Mouse (Mus musculus): Measurements from ENCODE around the gene Gdf3. TPM values are rescaled to one million over a fixed set of nuclear protein-coding genes. Genes with fewer than 3 reads are reported as not detected.

Gene Gdf3
- 0.36 and 0.42 TPM in 2 replicates for polyA plus RNA-seq (2012; rRNA removed)

DNA sequence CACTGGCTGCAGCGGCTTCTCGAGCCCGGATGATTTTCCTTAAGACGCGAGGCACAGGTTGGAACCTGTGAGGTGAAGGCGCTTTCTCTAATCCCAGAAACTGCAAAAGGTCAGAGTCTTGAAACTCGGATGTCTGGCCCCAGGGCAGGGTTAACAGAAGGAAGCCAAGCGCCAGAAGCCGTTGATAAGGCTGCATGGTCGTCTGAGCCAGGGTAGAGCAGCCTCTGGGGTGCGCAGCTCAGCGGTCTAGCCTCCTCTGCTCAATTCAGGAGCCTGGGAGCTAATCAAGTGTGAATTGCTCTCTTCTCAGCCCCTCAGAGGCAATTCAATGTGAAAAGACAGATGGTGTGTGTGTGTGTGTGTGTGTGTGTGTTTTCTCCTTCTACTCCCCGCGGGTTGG, at the start of gene Gdf3:
Gdf3 (minus strand) TSS at position 317 of the 400 bp plus-strand sequence.

DNA sequence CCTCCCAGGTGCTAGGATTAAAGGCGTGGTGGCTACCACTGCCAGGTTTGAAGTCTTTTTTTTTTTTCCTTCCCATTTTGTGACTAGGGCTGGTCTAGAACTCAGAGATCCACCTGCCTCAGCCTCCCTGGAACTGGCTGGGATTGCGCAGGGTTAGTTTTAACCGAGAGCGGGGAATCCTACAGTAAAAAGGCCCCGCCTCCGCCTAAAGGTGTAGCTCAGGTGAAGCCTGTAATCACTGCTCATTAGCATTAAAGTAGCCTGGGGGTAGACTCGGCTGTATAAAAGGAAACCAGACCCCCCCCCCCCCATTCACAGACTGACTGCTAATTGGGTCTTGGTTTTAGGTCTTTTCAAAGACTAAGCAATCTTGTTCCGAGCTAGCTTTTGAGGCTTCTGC, 16.2 kb upstream of the Gdf3 start, which contains the start of gene Dppa3:
Dppa3 (plus strand) TSS at position 301 of the 400 bp plus-strand sequence.

DNA sequence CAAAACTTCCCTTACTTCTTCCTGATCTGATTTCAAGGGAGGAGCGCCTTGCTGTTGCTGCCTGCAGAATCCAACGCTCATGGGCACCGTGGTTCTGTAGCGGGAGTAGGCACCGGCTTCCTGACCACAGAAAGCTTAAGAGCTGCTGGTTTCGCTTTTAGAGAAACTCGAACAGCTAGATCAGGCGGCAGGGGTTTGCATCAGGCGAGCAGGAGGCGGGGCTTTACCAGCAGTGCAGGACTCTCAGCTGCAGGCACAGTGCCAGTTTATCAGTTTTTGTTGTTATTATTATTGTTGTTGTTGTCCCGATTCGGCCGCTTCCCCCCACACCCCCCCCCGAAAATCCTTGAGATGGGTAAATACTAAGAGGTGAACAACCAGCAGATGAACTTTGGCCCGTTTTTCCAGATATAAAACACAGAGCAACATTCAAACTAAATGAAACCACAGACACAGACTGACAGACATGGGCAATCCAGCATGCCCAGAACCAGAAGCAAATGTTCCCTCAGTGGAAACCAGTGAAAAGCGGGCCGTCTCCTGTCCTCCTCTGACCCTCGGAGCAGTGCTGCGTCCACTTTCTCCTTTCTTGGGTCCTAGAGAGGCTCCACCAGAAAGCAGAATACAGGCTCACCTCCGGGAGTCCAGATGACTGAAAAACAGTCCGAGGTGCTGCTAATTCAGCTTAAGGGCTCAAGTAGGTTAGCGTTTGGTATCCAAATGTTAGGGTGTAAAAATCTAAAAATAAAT, 7.5 kb downstream of the Gdf3 start, which contains the start of gene Apobec1:
Apobec1 (minus strand) TSS at position 203 of the 750 bp plus-strand sequence.

Other genes with a start within 250 kb of the Gdf3 start
- gene Rimklb, start 111.3 kb downstream of the Gdf3 start, polyA plus RNA-seq (2012; rRNA removed): 114 and 333 TPM in 2 replicates
- 0.75 and 0.89 TPM in 2 replicates for gene Mfap5, start 104.2 kb downstream of the Gdf3 start, polyA plus RNA-seq (2012; rRNA removed)
- 0.06 TPM in 2 replicates for gene Aicda, start 56.3 kb downstream of the Gdf3 start, polyA plus RNA-seq (2012; rRNA removed)
- 3.2 and 3.8 TPM in 2 replicates for gene Apobec1, start 7.6 kb downstream of the Gdf3 start, polyA plus RNA-seq (2012; rRNA removed)
- gene Dppa3, start 16.3 kb upstream of the Gdf3 start, polyA plus RNA-seq (2012; rRNA removed): 0.48 TPM in 1 of 2 replicates, not detected in the other
- 0.14 and 0.43 TPM in 2 replicates for gene Nanog, start 97.4 kb upstream of the Gdf3 start, polyA plus RNA-seq (2012; rRNA removed)
- 14.9 and 19.4 TPM in 2 replicates for gene Slc2a3, start 191.6 kb upstream of the Gdf3 start, polyA plus RNA-seq (2012; rRNA removed)
- 3.9 and 6.4 TPM in 2 replicates for gene Foxj2, start 209.8 kb upstream of the Gdf3 start, polyA plus RNA-seq (2012; rRNA removed)
- gene C3ar1, start 246.1 kb upstream of the Gdf3 start, polyA plus RNA-seq (2012; rRNA removed): 1.1 and 2.0 TPM in 2 replicates